Comparison of ENCODE assay signal across 9 mouse cellular contexts in genomic region chr13:6473401-6474190, GRCm38 (mm10).
A peak's percentile ranks its signal among the peaks of the same experiment; 100 is the strongest.
DNase-seq lines count a peak whose midpoint lies in the region.
"Had no signal": no experiment of that assay in that cellular context is flagged by ENCODE, and none has a peak within 500 bp of the region (broad histone marks: within the 10 kb centered on the region; RNA-seq: fewer than 3 reads in every experiment).

No protein-coding gene starts in this region.

- peak; percentile 48 to 58 for DNase-seq in frontal cortex, adult 2 months (ENCODE audit: extremely low spot score in 1 of 2, low spot score in 1 of 2)
- no peak for DNase-seq in frontal cortex, postnatal 25 days (ENCODE audit: low spot score in 2 of 2)
- peak; percentile 54 to 63 for DNase-seq in right cerebral cortex, postnatal 10 days (ENCODE audit: low spot score in 2 of 2)
- no peak for DNase-seq in right cerebral cortex, adult 2 months (ENCODE audit: low spot score in 2 of 2)
- DNase-seq in mesoderm, embryonic 11.5 days (ENCODE audit: low read depth, low spot score), result peak; percentile 58
- DNase-seq in telencephalon, adult 2 months (ENCODE audit: low read depth, low spot score), result peak; percentile 51
- DNase-seq in layer of hippocampus, adult 9-10 months (ENCODE audit: low spot score), result no peak
- no peak for DNase-seq in thymus, postnatal 4 days
- DNase-seq: cerebellum, adult 9-10 months had no signal

Comparison
In these comparisons a context has a peak if more than half of its experiments do, and no peak if none do; other contexts are left out.
1. DNase-seq: peak in frontal cortex, adult 2 months (2 of 2), right cerebral cortex, postnatal 10 days (2 of 2), mesoderm, embryonic 11.5 days (single experiment) and telencephalon, adult 2 months (single experiment); none in frontal cortex, postnatal 25 days (0 of 2), right cerebral cortex, adult 2 months (0 of 2), layer of hippocampus, adult 9-10 months (single experiment) and thymus, postnatal 4 days (single experiment).